Mouse (Mus musculus) left cerebral cortex, postnatal 25 days (tissue): Measurements from ENCODE around the gene Abraxas1. TPM values are rescaled to one million over a fixed set of nuclear protein-coding genes. Genes with fewer than 3 reads are reported as not detected.

ENCODE experiments used
- DNase-seq, 2 experiments: peaks; one replicate each; pipeline ENCODE4 v3.0.0; 2022; ENCODE audit warnings: low spot score in 2 of 2, mixed read lengths in 1 of 2
- intact Hi-C: fragments of 180-260 bp; cut with DNase I; formaldehyde crosslinking; loops from one replicate; pipeline ENCODE4 v1.15.1; 2025
- total RNA-seq, 2 experiments: library from RNA; stranded (reverse); gene quantifications; 2 replicates each; pipeline ENCODE4 v1.2.3; 2021

Abraxas1 gene
- total RNA-seq: 1 to 10 TPM; 5.8 to 6.2 TPM

DNA sequence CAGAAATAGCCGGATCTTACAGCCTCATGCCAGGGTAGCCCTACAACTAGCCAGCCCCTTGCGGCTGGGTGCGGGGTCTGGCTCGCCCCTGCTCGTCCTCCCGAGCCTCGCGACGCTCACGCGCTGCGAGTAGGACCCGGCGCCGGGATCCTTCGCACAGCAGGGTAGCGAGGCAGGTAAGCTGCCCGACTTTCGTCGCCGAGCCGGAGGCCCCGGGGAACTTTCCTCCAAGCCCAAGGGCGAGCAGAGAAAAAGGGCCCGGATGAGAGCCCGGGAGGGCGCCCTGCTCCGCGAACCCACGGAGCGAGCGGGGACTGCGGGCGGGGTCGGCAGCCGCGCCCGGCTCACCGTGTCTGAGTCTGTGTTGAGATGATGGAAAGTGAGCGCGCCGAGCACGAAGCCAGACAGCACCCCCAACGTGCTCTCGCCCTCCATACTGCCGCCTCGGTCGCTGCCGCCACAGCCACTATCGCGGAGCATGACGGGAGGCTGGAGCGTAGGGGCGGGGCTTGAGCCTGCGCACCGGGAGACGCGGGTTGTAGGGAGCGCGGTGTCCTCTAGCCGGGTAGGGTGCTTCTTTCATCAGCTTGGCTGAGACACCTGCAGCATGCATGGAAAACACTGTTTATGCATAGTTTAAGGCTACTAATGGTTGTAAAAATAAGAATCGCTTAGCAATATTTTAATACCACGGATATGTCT, at the start of gene Abraxas1:
Gene Abraxas1 (minus strand): TSS at position 483 of the 702 bp plus-strand sequence.
- intact Hi-C loops: no loop called here
- DNase-seq: peak; percentile 87 to 88

DNA sequence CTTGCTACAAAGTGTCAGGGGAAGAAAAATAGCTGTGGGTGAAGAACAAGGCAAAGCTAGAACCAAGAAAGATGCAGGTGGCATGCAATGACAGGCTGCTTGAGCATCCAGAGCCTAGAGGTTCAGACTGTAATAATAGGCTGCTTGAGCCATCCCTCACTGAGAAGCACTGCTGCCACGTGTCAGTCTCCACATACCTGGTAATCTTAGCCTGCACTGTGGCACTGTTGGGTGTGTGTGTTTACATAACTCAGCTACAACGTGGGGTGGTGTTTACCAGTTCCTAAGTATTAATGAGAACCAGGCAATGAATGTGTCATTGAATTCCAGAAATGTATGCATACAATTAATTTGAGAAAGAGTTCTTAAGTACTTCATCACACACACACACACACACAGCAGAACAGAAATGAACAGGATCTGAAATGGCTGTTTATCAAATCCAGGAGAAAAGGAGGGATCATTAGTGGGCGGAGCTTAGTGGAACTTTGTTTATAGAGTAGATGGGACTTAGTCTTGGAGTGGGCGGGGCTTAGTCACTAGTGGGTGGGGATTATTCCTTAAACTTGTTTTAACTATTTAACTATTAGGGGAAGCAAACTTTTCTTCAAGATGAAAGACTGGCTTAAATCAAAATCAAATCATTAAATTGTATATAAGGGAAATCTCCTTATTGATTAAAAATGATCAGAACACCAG, 48.6 kb upstream of the Abraxas1 start:
- intact Hi-C loops: no loop called here
- DNase-seq: no peak

DNA sequence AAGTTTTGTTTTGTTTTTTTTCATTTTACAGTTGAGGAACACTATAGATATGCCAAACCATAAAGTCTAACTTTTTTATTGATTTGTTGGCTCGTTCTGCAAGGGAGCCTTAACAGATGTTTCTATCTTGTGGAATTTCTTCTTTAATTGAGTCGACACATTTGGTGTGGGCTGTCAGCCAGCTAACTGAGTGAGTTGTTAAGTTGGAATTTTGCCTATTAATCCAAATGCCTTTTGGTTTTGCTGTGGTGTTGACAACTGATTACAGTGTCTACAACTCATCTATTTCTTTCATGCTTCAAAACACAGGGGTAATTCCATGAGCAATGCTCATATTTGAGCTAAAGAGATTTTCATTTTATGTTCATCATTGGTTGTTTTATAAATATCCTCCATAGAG, 45.4 kb upstream of the Abraxas1 start:
- intact Hi-C loops: no loop called here
- DNase-seq: peak in 1 of 2 experiments; percentile 14

DNA sequence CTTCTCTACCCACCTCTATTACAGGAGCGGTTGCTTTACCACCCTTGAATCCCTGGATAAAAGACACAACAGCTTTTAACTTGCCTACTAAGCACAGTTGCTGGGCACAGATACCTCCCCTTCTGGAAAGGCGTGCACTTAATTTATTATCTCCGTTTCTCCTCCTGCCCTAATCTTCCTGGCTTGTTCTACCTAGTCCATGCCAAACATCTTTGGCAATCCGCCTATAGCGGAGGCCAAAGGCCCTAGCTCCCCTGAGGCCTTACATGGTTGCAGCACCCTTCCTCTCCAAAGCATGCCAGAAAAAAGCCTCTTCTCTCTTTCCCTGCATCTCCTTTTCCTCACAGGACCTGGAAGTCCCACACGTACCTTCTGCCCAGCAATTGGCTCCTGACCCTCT, 43.7 kb upstream of the Abraxas1 start:
- DNase-seq: no peak
- intact Hi-C loops: no loop called here

DNA sequence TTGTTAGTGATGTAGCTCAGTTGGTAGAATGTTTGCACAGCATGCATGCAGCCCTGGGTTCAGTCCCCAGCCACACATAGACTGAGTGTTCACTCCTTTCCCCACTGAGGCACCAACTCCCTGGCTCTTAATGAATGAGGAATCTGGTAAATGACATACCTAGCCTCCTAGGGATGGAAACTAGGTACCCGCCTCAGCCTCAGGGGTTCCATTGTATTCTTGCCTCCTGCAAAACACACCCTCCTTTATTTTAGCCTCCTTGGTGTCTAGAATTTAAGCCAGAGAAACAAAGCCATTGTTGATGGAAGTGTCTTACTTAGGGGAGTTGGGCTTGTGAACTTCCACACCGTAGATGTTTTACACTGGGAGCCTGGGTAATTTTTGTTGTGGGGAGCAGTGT, 42.3 kb upstream of the Abraxas1 start:
- intact Hi-C loops: no loop called here
- no peak for DNase-seq

DNA sequence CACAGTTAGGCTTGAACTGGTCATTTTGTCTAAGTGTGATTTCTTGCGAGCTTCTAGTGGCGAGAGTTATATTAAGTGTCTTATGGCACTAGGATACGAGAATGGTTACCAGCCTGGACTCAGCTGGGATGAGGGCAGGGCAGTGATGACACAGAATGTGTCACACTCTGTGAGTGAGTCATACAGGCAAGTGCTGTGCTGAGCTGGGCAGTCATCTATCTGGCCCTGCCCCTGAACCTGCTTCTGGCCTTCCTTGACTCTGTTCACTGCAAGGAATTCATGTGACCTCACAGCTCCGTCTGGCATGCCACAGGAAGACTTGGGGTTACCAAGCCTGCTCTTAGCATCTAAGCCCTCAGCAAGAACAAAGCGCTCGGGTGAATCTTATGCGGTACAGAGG, 41.0 kb upstream of the Abraxas1 start:
- DNase-seq: no peak
- intact Hi-C loops: no loop called here

DNA sequence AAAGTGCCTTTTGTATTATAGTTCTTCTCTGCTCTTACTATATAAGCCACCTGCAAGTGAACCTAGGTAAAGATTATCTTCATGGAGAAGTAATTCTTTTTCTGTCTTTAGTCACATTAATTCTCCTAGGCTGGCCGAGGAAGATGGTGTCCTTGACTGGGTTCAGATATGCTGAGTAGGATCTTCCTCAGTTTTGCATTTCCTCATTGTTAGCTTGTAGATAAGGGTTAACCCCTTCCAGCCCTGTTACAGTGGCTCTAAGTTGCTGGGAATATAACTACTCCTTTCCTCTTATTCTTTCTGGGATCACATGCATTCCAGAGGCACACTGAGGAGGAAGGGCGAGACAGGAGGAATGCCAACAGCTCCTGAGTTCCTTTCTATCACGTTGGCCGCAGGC, 40.4 kb upstream of the Abraxas1 start:
- intact Hi-C loops: no loop called here
- no peak for DNase-seq

DNA sequence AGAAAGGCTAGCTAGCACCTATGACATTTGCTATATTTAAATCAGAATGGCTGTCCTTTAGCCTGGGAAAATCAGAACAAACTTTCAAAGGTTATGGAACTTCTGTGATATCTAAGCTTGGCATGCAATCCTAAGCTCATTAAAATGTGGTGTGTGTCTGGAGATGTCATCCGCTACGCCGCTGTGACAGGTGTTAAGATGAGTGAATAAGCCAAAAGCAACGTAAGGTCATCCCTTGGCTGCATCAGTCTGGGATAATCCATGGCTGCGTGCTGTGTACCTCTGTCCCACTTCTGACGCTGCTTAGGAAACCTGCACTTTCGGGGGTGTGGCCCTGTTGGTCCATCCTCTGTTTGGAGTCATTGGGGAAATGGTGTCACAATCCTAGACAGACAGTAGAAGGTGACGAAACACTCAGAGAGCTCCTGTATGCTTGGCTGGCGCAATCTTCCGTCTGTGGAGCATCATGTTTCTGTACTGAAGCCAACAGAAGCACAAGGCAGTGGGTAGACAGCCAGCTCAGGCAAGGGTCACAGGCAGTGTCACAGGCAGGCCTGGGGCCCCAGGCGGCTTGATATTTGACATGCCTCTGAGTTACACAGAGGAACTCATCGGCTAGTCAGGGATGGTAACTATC, 39.8 kb upstream of the Abraxas1 start:
- intact Hi-C loops: no loop called here
- DNase-seq: no peak

DNA sequence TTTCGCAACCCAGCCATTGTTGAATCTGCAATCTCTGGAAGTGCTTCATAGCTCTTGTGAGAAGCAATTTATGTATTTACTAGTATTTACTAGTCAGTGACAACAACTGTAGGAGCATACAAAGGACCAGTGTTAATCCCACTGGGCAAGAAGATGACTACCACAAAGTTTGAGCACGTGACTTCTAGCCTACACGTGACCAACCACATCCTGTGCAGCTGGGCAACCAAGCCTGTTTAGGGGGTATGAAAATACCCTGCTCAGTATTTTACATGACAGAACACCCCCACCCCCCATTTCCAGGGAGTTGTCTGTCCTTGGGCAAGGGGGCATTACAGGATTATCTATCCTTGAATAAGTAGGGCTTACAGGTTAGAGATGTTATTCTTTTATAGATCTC, 35.8 kb upstream of the Abraxas1 start:
- DNase-seq: no peak
- intact Hi-C loops: no loop called here

DNA sequence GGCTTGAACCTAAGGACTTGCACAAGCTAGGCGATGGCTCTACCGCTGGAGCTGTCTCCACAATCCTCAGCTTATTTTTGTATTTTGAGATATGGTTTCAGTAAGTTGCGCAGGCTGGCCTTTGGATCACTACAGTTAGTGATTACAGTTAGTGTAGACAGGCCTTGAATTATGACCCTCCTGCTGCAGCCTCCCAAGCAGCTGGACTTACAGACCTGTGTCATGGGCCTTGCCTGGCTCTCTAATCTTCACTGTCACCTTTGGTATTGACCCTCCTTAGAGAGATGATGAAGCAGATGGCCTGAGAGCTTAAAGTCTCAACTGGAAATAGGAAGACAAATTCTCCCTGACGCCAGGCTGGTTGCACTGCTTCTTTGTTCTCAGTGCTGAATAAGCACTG, 33.2 kb upstream of the Abraxas1 start:
- intact Hi-C loops: no loop called here

DNA sequence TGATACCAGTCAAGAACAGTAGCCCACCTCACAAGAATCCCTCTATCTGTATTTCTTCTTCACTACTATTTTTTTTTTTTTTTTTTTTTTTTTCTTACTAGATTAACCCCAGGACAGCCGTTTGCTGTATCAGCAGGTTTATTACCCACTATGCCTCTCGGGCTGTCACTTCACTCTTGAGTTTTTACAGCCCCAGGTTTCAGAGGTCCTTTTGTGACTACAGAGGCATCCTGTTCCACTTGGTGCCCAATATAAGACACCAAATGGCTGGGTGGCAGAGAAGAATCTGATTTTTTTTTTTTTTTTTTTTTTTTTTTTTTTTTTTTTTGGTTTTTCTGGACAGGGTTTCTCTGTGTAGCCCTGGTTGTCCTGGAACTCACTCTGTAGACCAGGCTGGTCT, 26.4 kb upstream of the Abraxas1 start:
- DNase-seq: no peak
- intact Hi-C loops: loop anchor here (10.0 kb wide), 1 partner anchor 818 kb away; the partner anchor contains the start of gene Nkx6-1

More for the DNA sequence above, 33.2 kb upstream of the Abraxas1 start:
- no peak for DNase-seq

DNA sequence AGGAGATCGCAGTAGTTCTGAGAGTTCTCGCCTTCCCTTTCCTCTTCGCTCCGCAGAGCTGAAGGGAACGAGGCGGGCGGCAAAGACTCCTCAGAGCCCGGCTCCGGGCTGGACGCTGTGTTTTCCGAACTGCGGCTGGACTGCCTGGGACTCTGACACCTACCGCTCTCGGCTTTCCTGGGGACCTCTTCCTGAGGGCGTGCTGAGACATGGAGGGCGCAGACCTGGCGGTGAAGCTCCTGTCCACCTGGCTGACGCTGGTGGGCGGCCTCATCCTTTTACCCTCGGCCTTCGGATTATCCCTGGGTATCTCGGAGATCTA, 25.8 kb upstream of the Abraxas1 start:
- intact Hi-C loops: loop anchor here (10.0 kb wide), 1 partner anchor 818 kb away; the partner anchor contains the start of gene Nkx6-1
- DNase-seq: peak in 1 of 2 experiments; percentile 5

DNA sequence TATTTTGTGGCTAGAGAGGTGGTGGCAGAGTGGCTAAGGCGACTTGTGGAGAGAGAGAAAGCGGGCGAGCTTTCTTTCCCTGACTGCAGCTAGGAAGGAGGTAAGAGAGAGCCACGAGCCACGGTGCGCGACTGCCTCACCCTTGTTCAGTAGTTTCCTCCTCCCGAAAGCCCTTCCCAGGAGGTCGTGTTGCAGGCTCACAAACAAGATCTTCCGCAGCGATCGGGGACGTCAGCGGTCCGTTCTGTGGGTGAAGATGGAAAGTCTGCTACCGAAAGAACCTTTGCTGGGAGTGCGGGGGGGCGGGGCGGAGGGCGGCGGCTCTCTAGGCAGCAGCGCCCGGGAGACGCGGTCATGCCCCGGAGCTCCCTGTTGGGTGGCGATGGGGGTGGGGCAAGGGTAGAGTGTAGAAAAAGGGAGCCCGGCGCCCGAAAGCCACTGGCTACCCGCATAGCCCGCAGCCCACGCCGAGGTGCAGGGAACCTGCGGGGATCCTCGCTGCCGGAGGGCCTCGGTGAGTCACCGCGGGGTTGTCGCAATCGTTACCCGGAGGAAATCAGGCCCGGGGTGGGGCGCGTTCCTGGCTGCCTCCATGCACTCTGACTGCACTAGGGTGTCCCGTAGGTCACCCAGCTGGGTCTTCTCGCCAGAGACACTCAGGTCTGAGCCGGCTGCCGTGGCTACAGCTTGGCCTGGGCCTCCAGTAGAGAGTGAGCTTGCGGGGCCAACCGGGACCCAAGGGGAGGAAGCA, 25.3 kb upstream of the Abraxas1 start:
- intact Hi-C loops: loop anchor here (10.0 kb wide), 1 partner anchor 819 kb away; the partner anchor contains the start of gene Nkx6-1

DNA sequence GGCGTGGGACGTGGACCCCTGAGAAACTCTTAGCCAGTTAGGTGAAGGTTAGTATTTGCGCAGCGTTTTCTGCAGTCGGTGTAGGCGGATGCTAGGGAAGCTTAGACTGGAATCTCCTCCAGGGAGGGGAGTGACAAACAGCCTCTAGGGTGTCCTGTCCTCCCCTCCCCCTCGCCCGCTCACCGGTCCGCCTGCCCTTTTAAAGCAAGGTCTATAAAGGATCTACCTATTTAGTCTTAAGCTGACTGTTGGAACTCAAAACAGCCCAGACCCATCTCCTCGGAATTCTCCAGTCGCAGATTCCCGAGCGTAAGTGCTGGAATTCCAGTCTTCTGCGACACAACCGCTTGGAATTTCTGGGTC, 24.7 kb upstream of the Abraxas1 start, which contains the start of gene Gpat3:
Gene Gpat3 (plus strand): TSS at position 229 of the 363 bp plus-strand sequence.
- intact Hi-C loops: loop anchor here (10.0 kb wide), 1 partner anchor 819 kb away; the partner anchor contains the start of gene Nkx6-1

More for the DNA sequence above, 25.3 kb upstream of the Abraxas1 start:
- DNase-seq: peak; percentile 42 to 57

DNA sequence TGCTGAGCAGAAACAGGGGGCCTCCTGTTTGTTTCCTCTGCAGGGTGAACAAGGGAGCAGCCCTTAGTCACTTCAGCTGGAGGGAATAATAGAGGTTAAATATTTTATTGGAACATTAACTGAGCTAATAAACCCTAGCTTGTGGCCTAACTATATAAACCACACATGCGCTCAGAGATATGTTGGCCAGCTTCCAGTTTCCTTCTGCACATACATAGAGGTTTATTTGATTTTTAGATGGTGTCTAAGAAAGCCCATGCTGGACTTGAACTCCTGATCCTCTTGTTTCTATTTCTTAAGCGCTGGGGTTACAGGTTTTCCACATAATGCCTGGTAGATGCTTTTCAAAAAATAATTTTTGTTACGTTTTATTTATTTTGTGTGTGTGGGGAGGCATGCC, 23.7 kb upstream of the Abraxas1 start:
- intact Hi-C loops: loop anchor here (10.0 kb wide), 1 partner anchor 820 kb away; the partner anchor contains the start of gene Nkx6-1
- DNase-seq: no peak

More for the DNA sequence above, 24.7 kb upstream of the Abraxas1 start, which contains the start of gene Gpat3:
- DNase-seq: peak; percentile 27 to 31

DNA sequence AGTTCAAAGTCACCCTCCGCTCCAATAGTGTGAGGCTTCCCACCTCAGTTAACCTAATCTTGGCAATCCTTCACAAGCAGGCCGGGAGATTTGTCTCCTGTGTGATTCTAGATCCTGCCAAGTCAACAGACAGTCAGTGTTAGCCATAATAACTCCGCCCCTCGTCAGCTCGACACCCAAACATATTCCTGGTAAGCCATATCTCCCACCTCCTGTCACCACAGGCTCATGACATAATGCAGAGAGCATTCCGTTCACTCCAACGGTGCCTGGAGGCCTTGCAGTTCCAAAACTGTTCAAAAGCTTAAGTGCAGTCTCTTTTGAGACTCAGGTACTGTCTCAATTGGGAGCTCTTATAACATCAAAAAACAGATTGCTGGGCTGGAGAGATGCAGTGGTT, 17.1 kb upstream of the Abraxas1 start:
- intact Hi-C loops: no loop called here
- no peak for DNase-seq

DNA sequence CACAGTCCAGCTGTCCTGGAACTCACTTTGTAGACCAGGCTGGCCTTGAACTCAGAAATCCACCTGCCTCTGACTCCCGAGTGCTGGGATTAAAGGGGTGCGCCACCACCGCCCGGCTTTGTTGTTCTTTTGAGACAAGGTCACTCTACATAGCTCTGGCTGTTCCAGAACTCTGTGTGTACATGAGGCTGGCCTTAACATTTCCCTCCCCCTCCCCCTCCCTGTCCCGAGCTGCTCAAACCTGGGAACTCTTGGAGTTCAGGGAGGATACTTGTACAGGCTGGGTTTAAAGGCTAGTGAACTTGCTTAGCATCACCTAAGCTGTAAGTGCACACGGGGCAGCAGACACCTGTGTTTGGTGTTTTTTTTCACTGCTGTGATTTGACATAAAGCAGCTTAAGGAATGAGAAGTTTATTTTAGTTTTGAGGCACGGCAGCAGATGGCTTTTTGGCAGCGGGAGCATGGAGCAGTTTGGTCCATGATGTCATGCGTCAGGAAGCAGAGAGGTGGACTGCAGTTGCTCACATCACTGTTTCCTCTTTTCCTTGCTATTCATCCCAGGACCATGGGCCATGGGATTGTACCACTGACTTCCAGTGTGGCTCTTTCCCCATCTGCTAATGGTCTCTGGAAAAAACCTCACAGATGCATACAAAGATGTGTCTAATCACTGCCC, 15.2 kb upstream of the Abraxas1 start:
- no peak for DNase-seq
- intact Hi-C loops: no loop called here

DNA sequence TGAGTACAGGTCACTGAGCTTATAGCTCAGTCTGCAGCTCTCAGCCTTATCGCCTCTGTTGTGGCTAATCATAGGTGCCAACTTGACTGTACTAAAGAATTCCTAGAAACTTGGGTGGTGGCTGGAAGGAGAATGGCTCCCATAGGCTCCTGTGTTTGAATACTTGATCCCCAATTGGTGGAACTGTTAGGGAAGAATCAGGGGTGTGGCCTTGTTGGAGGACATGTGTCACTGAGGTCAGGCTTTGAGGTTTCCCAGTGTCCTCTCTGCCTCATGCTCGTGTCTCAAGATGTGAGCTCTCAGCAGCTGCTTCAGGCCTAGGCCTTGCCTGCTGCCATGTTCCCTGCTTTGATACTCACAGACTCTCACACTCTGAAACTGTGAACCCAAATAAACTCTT, 13.1 kb upstream of the Abraxas1 start:
- intact Hi-C loops: no loop called here
- no peak for DNase-seq

DNA sequence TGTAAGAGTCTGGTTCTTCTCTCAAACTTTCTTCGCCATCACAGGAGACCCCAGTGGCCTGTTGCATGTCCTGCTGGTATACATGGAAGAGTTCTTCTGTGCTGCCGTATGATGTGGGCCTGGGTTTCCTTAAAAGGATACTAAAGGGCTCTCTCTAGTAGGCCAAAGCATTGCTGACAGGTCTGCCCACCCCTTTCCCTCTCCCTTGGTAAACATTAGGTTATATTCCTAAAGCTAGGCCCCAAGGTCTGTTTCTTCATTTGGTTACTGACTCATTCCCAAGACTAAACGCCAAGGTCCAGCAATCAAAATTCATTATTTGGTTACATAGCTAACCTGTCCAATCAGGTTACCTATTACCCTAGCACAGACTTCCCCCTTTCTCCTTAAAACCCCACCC, 11.9 kb upstream of the Abraxas1 start:
- intact Hi-C loops: no loop called here

More for the DNA sequence above, 11.9 kb upstream of the Abraxas1 start:
- no peak for DNase-seq
